Mouse (Mus musculus) liver, embryonic 16.5 days (tissue): Measurements from ENCODE around the gene Tmem108. TPM values are rescaled to one million over a fixed set of nuclear protein-coding genes. Genes with fewer than 3 reads are reported as not detected.

ENCODE experiments used
- ATAC-seq: fragments of 200-750 bp; cut with Nextera tagmentation; 2 replicates; pipeline ENCODE4 v1.8.0; 2017; ENCODE audit warnings: low read depth, mild to moderate bottlenecking, moderate number of reproducible peaks, moderate library complexity
- H3K27ac ChIP-seq: fragments of 300-500 bp; sonication (generic); 2 replicates; pipeline ENCODE4 v1.5.1; 2014; ENCODE audit warnings: mild to moderate bottlenecking, low read length
- H3K27me3 ChIP-seq: fragments of 300-500 bp; sonication (generic); 2 replicates; pipeline ENCODE4 v1.6.1; 2014; ENCODE audit warnings: low read depth, low read length, mixed read lengths; ENCODE audit not compliant: control insufficient read depth, insufficient read depth
- H3K36me3 ChIP-seq: fragments of 300-500 bp; sonication (generic); 2 replicates; pipeline ENCODE4 v1.6.1; 2014; ENCODE audit warnings: mild to moderate bottlenecking; ENCODE audit not compliant: control insufficient read depth, insufficient read depth
- H3K4me1 ChIP-seq: fragments of 300-500 bp; sonication (generic); 2 replicates; pipeline ENCODE4 v1.6.1; 2014; ENCODE audit warnings: low read depth, low read length, mixed read lengths; ENCODE audit not compliant: control insufficient read depth
- H3K4me2 ChIP-seq: fragments of 300-500 bp; sonication (generic); 2 replicates; pipeline ENCODE4 v1.6.1; 2014; ENCODE audit warnings: low read depth, low read length, mixed read lengths
- H3K4me3 ChIP-seq: fragments of 300-500 bp; sonication (generic); 2 replicates; pipeline ENCODE4 v1.5.1; 2014; ENCODE audit warnings: low read depth, mild to moderate bottlenecking, low read length
- H3K9ac ChIP-seq: fragments of 300-500 bp; sonication (generic); 2 replicates; pipeline ENCODE4 v1.6.1; 2014; ENCODE audit warnings: low read depth, low read length
- H3K9me3 ChIP-seq: fragments of 300-500 bp; sonication (generic); replicated peaks from 2 replicates; pipeline ENCODE4 v1.6.1; 2016; ENCODE audit warnings: low read length; ENCODE audit not compliant: control insufficient read depth
- WGBS: fragments of 180-500 bp; shearing (Covaris S2); extraction: QIAGEN DNeasy Blood & Tissue Kit; methylation state at CpG from one replicate; pipeline ENCODE4 v1.1.7; 2014; ENCODE audit not compliant: insufficient replicate concordance; 5-methylcytosine and 5-hydroxymethylcytosine counted together
- polyA plus RNA-seq: library from polyadenylated mRNA; unstranded; fragments of >200 nt; fragmentation: Nextera tagmentation; extraction: Ambion mirVana; gene quantifications from 2 replicates; pipeline ENCODE4 v1.2.1, GENCODE M21; 2015

Gene Tmem108
- polyA plus RNA-seq, 1 experiment from 2014 or later: 1.9 TPM

DNA sequence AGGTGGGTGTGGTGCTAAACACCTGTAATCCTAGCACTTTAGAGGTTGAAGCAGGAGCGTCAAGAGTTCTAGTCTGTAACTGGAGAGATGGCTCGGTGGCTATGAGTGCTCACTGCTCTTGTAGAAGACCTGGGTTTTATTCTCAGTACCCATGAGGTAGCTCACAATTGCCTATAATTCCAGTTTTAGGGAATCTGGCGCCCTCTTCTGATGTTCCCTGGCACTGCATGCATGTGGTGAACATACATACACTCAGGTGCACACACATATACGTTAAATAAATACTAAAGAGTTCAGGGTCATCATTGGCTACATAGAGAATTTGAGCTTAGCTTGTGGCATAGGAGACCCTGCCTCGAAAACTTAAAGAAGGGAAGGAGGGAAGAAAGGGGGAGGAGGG, 317.0 kb downstream of the Tmem108 start:
- no peak for ATAC-seq
- Histone ChIP-seq H3K9ac (no peak overlapping the region), H3K4me2 (no peak overlapping the region), H3K27me3 (no peaks in the 10 kb centered on the region), H3K4me3 (no peak overlapping the region), H3K36me3 (no peaks in the 10 kb centered on the region), H3K9me3 (peaks cover 2% of the 10 kb centered on the region), H3K27ac (no peak overlapping the region), H3K4me1 (no peaks in the 10 kb centered on the region)
- 61% methylated on average over 5 of the region's 5 CpGs for WGBS

DNA sequence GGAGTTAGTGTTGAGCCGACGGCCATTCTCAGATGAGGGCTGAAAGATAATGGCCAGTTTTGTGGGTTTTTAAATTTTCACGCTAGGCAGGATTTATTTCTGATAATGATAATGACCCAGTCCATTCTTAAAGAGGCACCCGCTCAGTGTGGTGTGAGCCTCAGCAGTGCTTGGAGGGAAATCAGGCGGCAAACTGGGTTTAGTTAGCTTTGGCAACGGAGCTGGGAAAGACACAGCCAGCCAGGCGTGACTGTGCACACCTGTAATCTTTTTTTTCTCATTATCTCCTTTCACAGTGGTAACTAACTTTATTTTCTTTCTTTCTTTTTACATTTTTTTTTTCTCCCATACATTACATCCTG, 317.8 kb downstream of the Tmem108 start:
- Histone ChIP-seq H3K27me3 (no peaks in the 10 kb centered on the region), H3K9ac (no peak overlapping the region), H3K27ac (no peak overlapping the region), H3K4me3 (no peak overlapping the region), H3K36me3 (no peaks in the 10 kb centered on the region), H3K9me3 (peaks cover 2% of the 10 kb centered on the region), H3K4me2 (no peak overlapping the region), H3K4me1 (no peaks in the 10 kb centered on the region)
- ATAC-seq: no peak
- WGBS: 67% methylated on average over 7 of the region's 7 CpGs

DNA sequence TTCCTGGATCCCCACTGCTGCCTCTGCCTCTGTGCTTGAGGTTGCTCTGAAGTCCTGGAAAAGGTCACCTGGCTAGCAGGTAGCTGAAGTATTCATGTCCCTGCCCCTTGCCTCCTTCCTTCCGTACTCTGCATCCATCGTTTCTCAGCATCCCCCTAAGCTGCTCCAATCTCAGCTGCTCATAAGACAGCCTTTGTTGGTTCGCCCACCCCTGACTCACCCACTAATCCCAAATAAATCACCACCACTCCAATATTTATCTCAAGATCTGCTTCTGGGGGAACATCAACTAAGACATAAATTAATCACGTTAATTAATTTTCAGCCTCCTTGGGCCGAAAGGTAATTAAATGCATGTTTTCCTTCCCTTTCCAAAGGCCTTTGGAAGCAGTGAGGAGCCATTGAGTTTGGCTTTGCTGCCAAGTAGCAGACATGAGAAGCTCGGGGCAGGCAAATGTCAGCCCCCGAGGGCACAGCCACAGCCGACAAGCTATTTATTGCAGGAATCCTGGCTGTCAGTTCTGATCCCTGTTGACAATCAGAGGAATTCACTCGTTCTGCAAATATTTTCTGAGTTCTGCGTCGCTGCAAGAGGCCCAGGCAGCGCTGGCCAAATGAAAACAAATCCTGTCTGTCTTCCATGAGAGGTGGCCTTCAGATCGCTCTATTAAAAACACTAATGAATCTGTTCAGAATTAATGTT, 318.4 kb downstream of the Tmem108 start:
- WGBS: 61% methylated on average over 13 of the region's 13 CpGs
- Histone ChIP-seq H3K4me1 (no peaks in the 10 kb centered on the region), H3K9me3 (peaks cover 2% of the 10 kb centered on the region), H3K4me2 (no peak overlapping the region), H3K27me3 (no peaks in the 10 kb centered on the region), H3K27ac (no peak overlapping the region), H3K4me3 (no peak overlapping the region), H3K9ac (no peak overlapping the region), H3K36me3 (no peaks in the 10 kb centered on the region)
- ATAC-seq: no peak

DNA sequence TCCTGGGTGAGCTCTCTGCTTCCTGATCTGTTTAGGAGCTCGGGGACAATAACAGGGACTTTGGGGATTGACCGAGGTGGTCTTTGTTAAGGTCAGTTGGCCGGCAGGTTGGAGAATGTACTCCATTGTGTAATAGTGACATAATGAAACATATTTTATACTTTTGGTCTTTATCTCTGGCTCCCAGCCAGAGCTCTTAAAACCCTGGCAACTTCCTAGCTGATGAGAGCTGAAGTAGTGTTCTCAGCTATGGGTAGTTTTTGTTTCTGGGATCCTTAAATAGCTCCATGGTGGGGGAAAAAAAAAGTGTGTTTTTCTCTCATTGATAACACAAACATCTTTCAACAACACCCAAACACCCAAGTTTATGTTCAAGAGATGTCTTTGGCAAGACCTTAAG, 321.0 kb downstream of the Tmem108 start:
- H3K27me3 ChIP-seq: no peaks in the 10 kb centered on the region
- H3K4me1 ChIP-seq: no peaks in the 10 kb centered on the region
- no peak overlapping the region for H3K4me3 ChIP-seq
- H3K27ac ChIP-seq: no peak overlapping the region
- H3K4me2 ChIP-seq: no peak overlapping the region
- H3K9ac ChIP-seq: no peak overlapping the region
- no peak for ATAC-seq
- 27% methylated on average over 3 of the region's 3 CpGs for WGBS
- no peaks in the 10 kb centered on the region for H3K36me3 ChIP-seq
- peaks cover 2% of the 10 kb centered on the region for H3K9me3 ChIP-seq

DNA sequence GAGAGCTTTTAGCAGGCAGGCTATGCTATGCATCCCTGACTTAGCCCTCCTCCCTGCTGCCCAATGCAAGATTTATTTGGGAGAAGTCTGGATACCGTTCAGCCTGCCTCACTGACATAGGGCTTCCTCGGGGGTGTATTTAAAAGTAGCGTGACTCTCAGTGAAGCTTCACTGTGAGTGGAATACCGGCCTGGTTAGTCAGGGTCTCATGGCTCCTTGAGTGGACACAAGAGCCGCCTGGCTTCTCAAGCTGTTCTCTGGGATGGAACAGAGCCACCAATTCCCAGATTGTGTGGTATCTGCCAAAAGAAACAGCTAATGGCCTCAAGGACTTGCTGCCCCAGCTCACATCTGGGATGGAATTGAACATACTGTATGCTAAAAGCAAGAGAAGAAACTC, 324.5 kb downstream of the Tmem108 start:
- no peak overlapping the region for H3K4me2 ChIP-seq
- WGBS: 58% methylated on average over 5 of the region's 5 CpGs
- H3K4me3 ChIP-seq: no peak overlapping the region
- no peak overlapping the region for H3K9ac ChIP-seq
- no peak overlapping the region for H3K27ac ChIP-seq
- H3K4me1 ChIP-seq: no peaks in the 10 kb centered on the region
- no peaks in the 10 kb centered on the region for H3K27me3 ChIP-seq
- no peak for ATAC-seq
- no peaks in the 10 kb centered on the region for H3K9me3 ChIP-seq
- no peaks in the 10 kb centered on the region for H3K36me3 ChIP-seq

DNA sequence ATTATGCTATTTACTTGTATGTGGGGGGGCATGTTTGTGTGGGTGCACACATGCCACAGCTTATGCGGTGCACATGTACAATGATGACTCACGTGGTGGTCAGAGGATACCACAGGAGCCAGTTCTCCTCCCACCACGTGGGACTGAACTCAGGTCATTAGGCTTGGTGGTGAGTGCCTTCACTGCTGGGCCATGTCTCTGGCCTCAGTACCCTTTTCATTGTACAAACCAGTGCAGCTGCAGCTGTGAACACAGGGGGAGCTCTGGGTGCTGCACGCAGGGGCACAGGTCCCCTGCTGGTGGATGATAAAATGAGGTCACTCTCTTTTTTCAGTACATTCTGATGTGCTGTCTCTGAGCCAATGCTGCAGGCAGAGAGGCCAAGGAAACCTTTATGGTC, 327.5 kb downstream of the Tmem108 start:
- H3K27me3 ChIP-seq: no peaks in the 10 kb centered on the region
- 33% methylated on average over 4 of the region's 4 CpGs for WGBS
- no peak for ATAC-seq

More for the DNA sequence above, 327.5 kb downstream of the Tmem108 start:
- Histone ChIP-seq H3K4me3 (no peak overlapping the region), H3K9me3 (no peaks in the 10 kb centered on the region), H3K27ac (no peak overlapping the region), H3K4me1 (no peaks in the 10 kb centered on the region), H3K36me3 (no peaks in the 10 kb centered on the region), H3K9ac (no peak overlapping the region), H3K4me2 (no peak overlapping the region)

Other genes with a start within 250 kb of the Tmem108 start
- 0.90 and 1.2 TPM in 2 replicates for gene Nphp3, start 240.7 kb upstream of the Tmem108 start, polyA plus RNA-seq